Mouse (Mus musculus) stomach, postnatal 0 days (tissue): ENCODE measurements at regions not wholly inside any gene's neighbourhood (a gene's known extent, or its start where the extent isn't known, plus 50 kb on each side); places are given as distances from the start of the nearest gene placed in this dataset.

Experiments used
- CTCF ChIP-seq: IDR thresholded peaks from 2 replicates; pipeline ENCODE4 v1.5.1; 2016; ENCODE audit warnings: antibody characterized with exemption, low read depth, mild to moderate bottlenecking, moderate library complexity
- EP300 ChIP-seq: optimal IDR thresholded peaks from 2 replicates; pipeline ENCODE3; 2016; ENCODE audit warnings: antibody characterized with exemption

DNA sequence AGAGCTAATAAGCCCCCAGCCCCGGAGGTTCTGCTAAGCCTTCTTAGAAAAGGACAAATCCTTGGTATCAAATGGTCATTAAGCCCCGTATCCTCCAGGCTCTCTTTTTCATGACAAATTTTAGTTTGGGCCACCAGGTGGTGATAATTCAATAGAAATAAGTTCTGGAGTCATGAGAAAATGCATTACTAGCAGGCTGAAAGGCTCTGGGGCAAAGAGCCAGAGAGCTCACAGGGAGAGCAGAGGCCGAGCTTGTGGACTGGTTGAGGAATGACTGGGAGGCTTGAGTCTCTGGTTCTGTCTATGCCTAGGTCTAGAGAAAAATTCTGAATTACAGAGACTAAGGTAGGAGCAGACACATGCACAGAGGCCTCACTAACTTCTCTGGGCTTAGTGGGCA, 115.5 kb upstream of the Nlrp1b start:
- TF ChIP-seq CTCF (peak; percentile 42), EP300 (no peak)
